Mouse (Mus musculus): ENCODE measurements around the gene Gnl2. TPM values are rescaled to one million over a fixed set of nuclear protein-coding genes. Genes with fewer than 3 reads are reported as not detected.

The Gnl2 gene
- total RNA-seq, 1 experiment from 2014 or later = 228 TPM

DNA sequence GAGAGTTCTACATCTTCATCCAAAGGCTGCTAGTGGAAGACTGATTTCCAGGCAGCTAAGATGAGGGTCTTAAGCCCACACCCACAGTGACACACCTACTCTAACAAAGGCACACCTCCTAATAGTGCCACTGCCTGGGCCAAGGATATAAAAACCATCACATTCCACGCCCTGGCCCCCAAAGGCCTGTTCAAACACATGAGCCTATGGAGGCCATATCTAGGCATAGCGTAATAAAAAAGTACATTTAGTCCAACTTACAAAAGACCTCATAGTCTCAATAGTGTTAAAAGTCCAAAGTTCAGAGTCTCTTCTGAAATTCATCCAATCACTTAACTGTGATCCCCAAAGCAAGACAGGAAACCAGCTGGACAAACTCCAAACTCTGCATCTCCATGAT is 62.3 kb downstream of the Gnl2 start:
- no peak for ATAC-seq (replicated peaks; ENCODE audit: low read depth, poor library complexity, severe bottlenecking)

DNA sequence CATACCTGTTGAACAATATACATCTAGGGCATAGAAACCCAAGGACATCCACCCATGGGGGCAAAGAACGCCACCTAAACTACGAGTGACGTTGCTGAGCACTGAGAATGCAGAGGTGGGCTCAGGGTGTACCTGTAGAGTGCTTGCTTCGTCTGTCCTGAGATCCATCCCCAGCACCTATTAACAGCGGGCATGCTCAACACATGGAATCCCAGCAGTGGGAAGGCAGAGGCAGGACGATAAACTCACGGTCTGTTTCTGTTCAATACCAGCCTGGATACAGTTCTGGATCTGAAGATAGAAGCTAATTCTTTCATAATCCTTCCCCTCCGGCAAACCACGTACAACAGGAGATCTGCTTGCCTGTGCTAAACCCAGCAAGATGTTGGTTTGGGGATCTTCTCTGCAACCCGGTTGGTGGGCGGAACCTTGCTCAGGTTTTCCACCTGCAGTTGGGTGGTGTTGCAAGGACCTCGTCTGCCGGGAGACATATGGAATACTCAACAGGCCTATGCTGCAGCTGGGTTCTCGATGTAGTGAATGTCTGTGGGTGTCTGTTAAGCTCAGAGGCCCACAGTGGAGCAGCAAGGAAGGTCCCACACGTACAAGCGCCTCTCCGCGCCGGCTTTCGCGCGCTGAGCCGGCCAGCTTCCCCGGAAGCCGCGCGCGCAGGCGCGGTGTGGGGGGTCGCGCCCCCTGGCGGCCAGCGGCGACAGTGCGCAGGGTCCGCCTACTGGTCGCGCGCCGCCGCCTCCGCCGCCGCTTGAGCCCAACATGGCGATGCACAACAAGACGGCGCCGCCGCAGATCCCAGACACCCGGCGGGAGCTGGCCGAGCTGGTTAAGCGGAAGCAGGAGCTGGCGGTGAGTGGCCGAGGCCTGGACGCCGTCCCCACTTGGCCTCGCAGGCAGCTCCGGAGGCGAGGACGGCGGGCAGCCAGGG is 68.3 kb downstream of the Gnl2 start, which contains the start of gene Meaf6:
Gene Meaf6 (plus strand): TSS at position 732 of the 943 bp plus-strand sequence.
- ATAC-seq (replicated peaks; ENCODE audit: low read depth, poor library complexity, severe bottlenecking) = peak; percentile 78

- ATAC-seq (replicated peaks; ENCODE audit: low read depth, poor library complexity, severe bottlenecking) = peak; percentile 86
Measured at GRCm38 (mm10) chr4:125085346-125085841, 69.0 kb downstream of the Gnl2 start.

- ATAC-seq (replicated peaks; ENCODE audit: low read depth, poor library complexity, severe bottlenecking) = no peak
Measured at GRCm38 (mm10) chr4:125093031-125093430, 76.6 kb downstream of the Gnl2 start.

- no peak for ATAC-seq (replicated peaks; ENCODE audit: low read depth, poor library complexity, severe bottlenecking)
Measured at GRCm38 (mm10) chr4:125096066-125096465, 79.7 kb downstream of the Gnl2 start.

GRCm38 (mm10) chr4:125097412-125097811 is 81.0 kb downstream of the Gnl2 start:
- ATAC-seq (replicated peaks; ENCODE audit: low read depth, poor library complexity, severe bottlenecking) = no peak

DNA sequence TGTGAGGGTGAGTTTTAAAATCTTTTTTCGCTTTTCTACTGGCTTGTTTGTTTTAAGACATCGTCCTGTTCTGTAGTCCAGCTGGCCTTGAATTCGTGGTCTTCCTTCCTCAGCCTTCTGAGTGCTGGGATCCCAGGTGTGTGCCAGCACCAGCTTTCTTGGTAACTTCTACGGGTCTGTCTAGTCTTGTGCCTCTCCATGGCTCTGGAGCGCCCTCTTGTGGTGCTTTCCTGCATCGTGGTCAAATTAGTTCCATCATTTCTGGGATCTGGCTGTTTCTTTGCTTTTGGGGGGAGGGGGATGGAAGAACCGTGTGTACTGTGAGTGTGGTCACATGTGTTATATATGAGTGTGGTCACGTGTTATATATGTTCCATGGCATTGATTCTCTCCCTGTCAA is 83.1 kb downstream of the Gnl2 start:
- peak; percentile 84 for ATAC-seq (replicated peaks; ENCODE audit: low read depth, poor library complexity, severe bottlenecking)

GRCm38 (mm10) chr4:125101334-125101733 is 84.9 kb downstream of the Gnl2 start:
- no peak for ATAC-seq (replicated peaks; ENCODE audit: low read depth, poor library complexity, severe bottlenecking)

Other genes with a start within 250 kb of the Gnl2 start
- 26.1 and 35.9 TPM in 2 replicates for gene Mtf1, start 214.5 kb upstream of the Gnl2 start, total RNA-seq (2017)
- gene Yrdc, start 165.9 kb upstream of the Gnl2 start, total RNA-seq (2017) = 33.4 and 55.0 TPM in 2 replicates
- 2.9 and 7.0 TPM in 2 replicates for gene 1110065P20Rik, start 165.4 kb upstream of the Gnl2 start, total RNA-seq (2017)
- gene Maneal, start 154.4 kb upstream of the Gnl2 start, total RNA-seq (2017) = 0.55 TPM in 1 of 2 replicates, not detected in the other
- not detected in 2 replicates for gene Epha10, start 135.7 kb upstream of the Gnl2 start, total RNA-seq (2017)
- 12.0 and 14.3 TPM in 2 replicates for gene 9930104L06Rik, start 79.5 kb upstream of the Gnl2 start, total RNA-seq (2017)
- gene Cdca8, start 77.3 kb upstream of the Gnl2 start, total RNA-seq (2017) = 108 and 117 TPM in 2 replicates
- 2.4 TPM in 1 of 2 replicates, not detected in the other for gene Rspo1, start 30.2 kb upstream of the Gnl2 start, total RNA-seq (2017)
- gene Dnali1, start 49.1 kb downstream of the Gnl2 start, total RNA-seq (2017) = not detected in 2 replicates
- 22.0 and 27.8 TPM in 2 replicates for gene Snip1, start 50.1 kb downstream of the Gnl2 start, total RNA-seq (2017)
- 43.8 and 44.0 TPM in 2 replicates for gene Meaf6, start 68.5 kb downstream of the Gnl2 start, total RNA-seq (2017)
- gene Zc3h12a, start 111.3 kb downstream of the Gnl2 start, total RNA-seq (2017) = 8.1 and 9.6 TPM in 2 replicates

All from common myeloid progenitor, adult 5-6 weeks (primary cell).